Mouse (Mus musculus): ENCODE data around the gene Snx27. TPM values are rescaled to one million over a fixed set of nuclear protein-coding genes. Genes with fewer than 3 reads are reported as not detected.

Gene Snx27
- polyA plus RNA-seq (2012; ENCODE audit: insufficient read depth, insufficient read length, missing spikeins) = 52.4 and 56.8 TPM in 2 replicates

DNA sequence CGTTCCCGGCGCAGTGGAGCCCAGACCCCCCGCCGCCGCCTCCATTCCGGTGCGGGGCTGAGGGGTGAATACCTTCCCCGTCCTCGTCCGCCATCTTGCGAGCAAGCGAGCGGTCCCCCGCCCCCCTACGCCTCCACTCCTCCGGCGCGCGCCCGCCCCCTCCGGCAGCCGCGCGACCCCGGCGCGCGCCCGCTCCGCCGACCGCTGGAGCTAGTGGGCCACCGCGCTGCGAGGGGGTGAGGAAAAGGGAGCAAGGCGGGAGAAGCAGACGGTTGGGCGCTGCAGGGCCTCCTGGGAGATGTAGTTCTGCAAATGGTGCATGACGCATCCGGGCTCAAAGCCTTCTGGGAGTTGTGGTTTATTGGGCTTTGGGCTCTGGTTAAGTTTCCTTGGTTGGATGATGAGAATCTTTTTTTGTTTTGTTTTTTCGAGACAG lies at the start of gene Snx27:
Gene Snx27 (minus strand): TSS at position 261 of the 436 bp plus-strand sequence.
- peaks cover 31% of the 10 kb centered on the region for H3K4me1 ChIP-seq (ENCODE audit: control insufficient read depth, insufficient read depth, low read length)
- TF ChIP-seq POLR2A (IDR thresholded peaks at IDR 0.05; ENCODE audit: borderline replicate concordance, low read depth, low read length) (no peak), CTCF (IDR thresholded peaks at IDR 0.05; ENCODE audit: low read depth, low read length) (no peak)
- peak within 1 kb of the TSS; percentile 63 for H3K4me3 ChIP-seq (ENCODE audit: insufficient read depth, low read length)
- peak within 1 kb of the TSS; percentile 99 for H3K27ac ChIP-seq (ENCODE audit: insufficient read depth, low read depth, low read length)

- TF ChIP-seq CTCF (IDR thresholded peaks at IDR 0.05; ENCODE audit: low read depth, low read length) = no peak
- no peak for TF ChIP-seq POLR2A (IDR thresholded peaks at IDR 0.05; ENCODE audit: borderline replicate concordance, low read depth, low read length)
- H3K4me1 ChIP-seq (ENCODE audit: control insufficient read depth, insufficient read depth, low read length) = peaks cover 8% of the 10 kb centered on the region
- no peak overlapping the region for H3K4me3 ChIP-seq (ENCODE audit: insufficient read depth, low read length)
- no peak overlapping the region for H3K27ac ChIP-seq (ENCODE audit: insufficient read depth, low read depth, low read length)
Measured at GRCm38 (mm10) chr3:94629876-94630275, 47.4 kb upstream of the Snx27 start.

DNA sequence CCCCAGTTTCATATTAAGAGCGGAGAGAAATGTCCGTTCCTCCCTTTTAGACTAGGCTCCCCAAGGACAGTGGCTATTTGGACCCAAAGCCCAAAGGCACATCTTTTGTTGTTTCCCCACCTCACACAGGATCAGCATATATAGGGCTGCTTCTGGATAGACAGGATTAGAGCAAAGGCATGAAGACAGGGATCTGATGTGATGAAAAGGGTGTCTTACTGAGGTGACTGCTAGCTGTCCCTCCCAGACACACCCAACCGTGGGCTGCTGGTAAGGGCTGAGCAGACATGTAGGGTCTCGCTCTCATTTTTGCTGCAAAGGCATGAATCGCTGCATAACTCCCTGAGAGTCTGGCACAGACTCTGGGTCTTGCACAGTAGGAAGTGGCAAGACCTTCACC lies 46.2 kb upstream of the Snx27 start:
- TF ChIP-seq POLR2A (IDR thresholded peaks at IDR 0.05; ENCODE audit: borderline replicate concordance, low read depth, low read length) (no peak), CTCF (IDR thresholded peaks at IDR 0.05; ENCODE audit: low read depth, low read length) (no peak)
- Histone ChIP-seq H3K4me3 (ENCODE audit: insufficient read depth, low read length) (no peak overlapping the region), H3K4me1 (ENCODE audit: control insufficient read depth, insufficient read depth, low read length) (peaks cover 8% of the 10 kb centered on the region), H3K27ac (ENCODE audit: insufficient read depth, low read depth, low read length) (no peak overlapping the region)

DNA sequence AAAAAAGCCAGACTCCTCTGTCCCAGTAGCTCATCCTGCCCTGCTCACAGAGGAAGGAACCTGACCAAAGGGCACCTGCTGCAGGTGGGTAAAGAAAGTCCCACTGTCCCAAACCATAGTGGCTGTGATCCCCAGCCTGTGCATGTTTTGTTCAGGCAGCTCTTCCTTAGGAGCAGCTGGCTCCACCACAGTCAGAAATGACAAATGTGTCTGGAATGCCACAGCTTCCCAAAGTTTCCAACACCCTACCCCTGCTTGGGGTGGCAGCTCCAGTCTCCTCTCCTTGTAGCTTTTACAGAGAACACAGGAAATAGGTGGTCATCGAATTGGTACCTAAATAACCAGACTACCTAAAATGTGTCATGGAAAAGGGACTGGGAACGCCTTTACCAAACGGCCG lies 41.8 kb upstream of the Snx27 start:
- no peak overlapping the region for H3K27ac ChIP-seq (ENCODE audit: insufficient read depth, low read depth, low read length)
- TF ChIP-seq POLR2A (IDR thresholded peaks at IDR 0.05; ENCODE audit: borderline replicate concordance, low read depth, low read length) (no peak), CTCF (IDR thresholded peaks at IDR 0.05; ENCODE audit: low read depth, low read length) (no peak)
- H3K4me3 ChIP-seq (ENCODE audit: insufficient read depth, low read length) = no peak overlapping the region
- peaks cover 24% of the 10 kb centered on the region for H3K4me1 ChIP-seq (ENCODE audit: control insufficient read depth, insufficient read depth, low read length)

DNA sequence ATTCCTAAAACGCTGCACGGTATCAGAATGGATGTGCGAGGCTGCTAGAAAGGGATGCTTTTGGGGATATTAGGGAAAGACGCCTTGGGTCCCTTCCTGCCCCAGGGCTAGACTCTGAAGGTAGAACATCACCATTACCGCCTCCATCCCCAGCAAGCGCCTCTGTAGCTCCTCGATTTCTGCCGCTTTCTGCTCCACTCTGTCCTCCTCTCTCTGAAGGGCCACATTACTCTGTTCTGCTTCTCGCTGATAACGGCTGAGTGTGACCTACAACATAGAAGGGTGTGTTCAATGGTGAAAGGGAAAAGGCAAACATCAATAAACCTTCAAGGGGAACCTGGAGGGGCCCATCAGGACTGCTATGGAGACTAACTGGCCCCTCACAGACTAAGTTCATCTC lies 40.0 kb upstream of the Snx27 start:
- Histone ChIP-seq H3K27ac (ENCODE audit: insufficient read depth, low read depth, low read length) (no peak overlapping the region), H3K4me1 (ENCODE audit: control insufficient read depth, insufficient read depth, low read length) (peaks cover 24% of the 10 kb centered on the region), H3K4me3 (ENCODE audit: insufficient read depth, low read length) (no peak overlapping the region)
- TF ChIP-seq POLR2A (IDR thresholded peaks at IDR 0.05; ENCODE audit: borderline replicate concordance, low read depth, low read length) = no peak
- TF ChIP-seq CTCF (IDR thresholded peaks at IDR 0.05; ENCODE audit: low read depth, low read length) = no peak

DNA sequence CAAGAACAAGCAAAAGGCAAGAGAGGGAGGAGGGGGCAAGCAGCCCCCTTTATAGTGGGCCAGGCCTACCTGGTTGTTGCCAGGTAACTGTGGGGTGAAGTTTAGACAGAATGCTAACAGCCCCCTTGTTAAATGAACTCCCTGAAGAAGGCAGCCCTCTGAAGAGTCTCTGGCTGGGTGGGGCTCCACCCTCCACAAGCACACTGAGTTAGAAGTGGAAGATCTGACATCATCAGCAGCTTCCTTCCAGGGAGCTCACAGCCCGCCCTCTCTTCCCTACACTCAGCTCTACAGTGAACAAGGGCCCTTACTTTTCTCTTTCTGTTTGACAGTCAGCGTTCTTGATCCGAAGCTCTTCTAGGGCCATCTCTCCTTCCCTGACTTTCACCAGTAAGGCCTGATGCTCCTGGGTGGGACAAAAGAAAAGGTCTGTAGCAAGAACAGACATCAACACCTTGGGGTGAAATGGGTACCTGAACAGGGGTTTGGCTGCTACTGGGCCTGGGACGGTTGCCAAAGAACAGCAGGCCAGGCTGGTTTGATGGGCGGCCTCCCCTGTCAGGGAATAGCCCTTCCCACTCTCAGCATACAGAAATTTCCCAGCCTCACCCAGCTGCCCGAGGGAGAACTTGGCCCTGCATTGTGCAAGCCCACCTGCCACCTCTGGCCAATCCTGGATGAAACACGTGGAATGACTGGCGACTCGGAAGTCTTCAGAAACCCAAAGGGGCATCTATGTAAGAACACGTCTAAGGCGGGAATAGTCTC lies 39.4 kb upstream of the Snx27 start:
- Histone ChIP-seq H3K4me1 (ENCODE audit: control insufficient read depth, insufficient read depth, low read length) (peaks cover 24% of the 10 kb centered on the region), H3K27ac (ENCODE audit: insufficient read depth, low read depth, low read length) (peak overlapping the region; percentile 60), H3K4me3 (ENCODE audit: insufficient read depth, low read length) (peak overlapping the region; percentile 11)
- no peak for TF ChIP-seq CTCF (IDR thresholded peaks at IDR 0.05; ENCODE audit: low read depth, low read length)
- no peak for TF ChIP-seq POLR2A (IDR thresholded peaks at IDR 0.05; ENCODE audit: borderline replicate concordance, low read depth, low read length)

DNA sequence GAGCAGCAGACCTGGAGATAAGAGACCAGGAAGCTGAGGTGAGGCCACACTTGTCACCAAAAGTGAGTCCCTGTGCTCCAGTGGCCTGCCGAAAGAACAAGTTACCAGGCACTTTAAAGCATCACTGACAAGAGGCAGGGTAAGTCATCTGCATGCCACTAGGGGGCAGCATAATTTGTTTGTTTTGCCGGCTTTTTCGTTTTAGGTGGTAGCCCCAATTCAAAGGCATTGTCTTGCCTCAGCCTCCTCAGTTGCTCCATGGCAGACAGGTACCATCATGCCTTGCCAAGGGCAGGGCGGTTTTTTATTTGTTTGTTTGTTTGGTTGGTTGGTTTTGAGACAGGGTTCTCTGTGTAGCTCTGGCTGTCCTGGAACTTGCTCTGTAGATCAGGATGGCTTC lies 34.2 kb upstream of the Snx27 start:
- no peak overlapping the region for H3K4me3 ChIP-seq (ENCODE audit: insufficient read depth, low read length)
- TF ChIP-seq POLR2A (IDR thresholded peaks at IDR 0.05; ENCODE audit: borderline replicate concordance, low read depth, low read length) = no peak
- TF ChIP-seq CTCF (IDR thresholded peaks at IDR 0.05; ENCODE audit: low read depth, low read length) = peak; percentile 81
- H3K27ac ChIP-seq (ENCODE audit: insufficient read depth, low read depth, low read length) = no peak overlapping the region
- H3K4me1 ChIP-seq (ENCODE audit: control insufficient read depth, insufficient read depth, low read length) = peaks cover 25% of the 10 kb centered on the region

DNA sequence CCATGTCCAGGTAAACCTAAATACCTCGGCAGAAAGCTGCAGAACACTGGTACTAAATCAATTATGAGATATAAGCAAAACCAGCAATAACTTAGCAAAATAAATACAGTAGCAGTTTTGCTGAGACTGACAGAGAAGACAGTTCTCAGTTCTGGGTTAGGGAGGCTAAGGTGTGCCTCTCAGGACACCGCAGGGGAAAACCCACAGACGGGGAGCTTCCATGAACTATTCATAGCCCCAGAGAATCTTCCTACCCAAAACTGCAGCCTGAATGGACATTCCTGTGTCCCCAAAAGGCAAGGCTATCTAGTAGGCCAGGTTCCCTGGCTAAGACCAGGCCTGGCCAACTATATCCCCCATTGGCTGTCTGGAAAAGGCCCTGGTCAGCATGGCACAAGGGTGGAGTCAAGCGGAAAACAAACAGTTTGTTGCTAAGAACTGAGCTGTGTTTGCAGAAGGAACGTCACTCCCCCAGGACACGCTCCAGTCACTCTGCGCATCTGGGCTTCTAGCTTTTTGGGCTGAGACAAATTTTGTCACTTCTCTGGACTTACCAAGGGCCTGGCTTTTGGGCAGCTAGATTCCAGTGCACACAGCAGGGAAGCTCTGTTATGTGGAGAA lies 30.9 kb upstream of the Snx27 start:
- Histone ChIP-seq H3K27ac (ENCODE audit: insufficient read depth, low read depth, low read length) (peak overlapping the region; percentile 94), H3K4me1 (ENCODE audit: control insufficient read depth, insufficient read depth, low read length) (peaks cover 37% of the 10 kb centered on the region), H3K4me3 (ENCODE audit: insufficient read depth, low read length) (no peak overlapping the region)
- TF ChIP-seq CTCF (IDR thresholded peaks at IDR 0.05; ENCODE audit: low read depth, low read length) (no peak), POLR2A (IDR thresholded peaks at IDR 0.05; ENCODE audit: borderline replicate concordance, low read depth, low read length) (no peak)

DNA sequence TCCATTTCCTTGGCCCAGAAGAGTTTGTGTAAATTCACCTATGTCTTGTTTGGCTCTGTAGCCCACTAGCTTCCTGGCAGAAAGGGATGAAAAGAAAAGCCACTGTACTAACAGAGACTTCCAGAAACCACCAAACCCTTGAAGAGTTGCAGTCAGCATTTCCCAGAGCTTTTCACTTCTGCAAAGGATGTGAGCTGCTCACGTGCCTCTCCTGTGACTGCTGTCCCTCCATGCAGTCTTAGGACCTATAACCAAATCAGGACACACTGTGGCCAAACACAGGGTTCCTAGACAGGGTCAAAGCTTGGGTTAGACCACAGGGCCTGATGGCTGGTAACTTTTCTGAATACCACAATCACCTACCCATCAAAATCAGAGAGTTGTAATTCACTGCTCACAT lies 29.8 kb upstream of the Snx27 start:
- Histone ChIP-seq H3K4me1 (ENCODE audit: control insufficient read depth, insufficient read depth, low read length) (peaks cover 37% of the 10 kb centered on the region), H3K4me3 (ENCODE audit: insufficient read depth, low read length) (no peak overlapping the region), H3K27ac (ENCODE audit: insufficient read depth, low read depth, low read length) (peak overlapping the region; percentile 94)
- no peak for TF ChIP-seq POLR2A (IDR thresholded peaks at IDR 0.05; ENCODE audit: borderline replicate concordance, low read depth, low read length)
- no peak for TF ChIP-seq CTCF (IDR thresholded peaks at IDR 0.05; ENCODE audit: low read depth, low read length)

GRCm38 (mm10) chr3:94611834-94612233 lies 29.3 kb upstream of the Snx27 start:
- Histone ChIP-seq H3K4me1 (ENCODE audit: control insufficient read depth, insufficient read depth, low read length) (peaks cover 37% of the 10 kb centered on the region), H3K4me3 (ENCODE audit: insufficient read depth, low read length) (no peak overlapping the region), H3K27ac (ENCODE audit: insufficient read depth, low read depth, low read length) (peak overlapping the region; percentile 94)
- TF ChIP-seq POLR2A (IDR thresholded peaks at IDR 0.05; ENCODE audit: borderline replicate concordance, low read depth, low read length) (no peak), CTCF (IDR thresholded peaks at IDR 0.05; ENCODE audit: low read depth, low read length) (no peak)

All from bone marrow macrophage, adult 2 months (primary cell).